Comparison of ENCODE assay signal across 21 mouse cellular contexts in the genomic region with DNA sequence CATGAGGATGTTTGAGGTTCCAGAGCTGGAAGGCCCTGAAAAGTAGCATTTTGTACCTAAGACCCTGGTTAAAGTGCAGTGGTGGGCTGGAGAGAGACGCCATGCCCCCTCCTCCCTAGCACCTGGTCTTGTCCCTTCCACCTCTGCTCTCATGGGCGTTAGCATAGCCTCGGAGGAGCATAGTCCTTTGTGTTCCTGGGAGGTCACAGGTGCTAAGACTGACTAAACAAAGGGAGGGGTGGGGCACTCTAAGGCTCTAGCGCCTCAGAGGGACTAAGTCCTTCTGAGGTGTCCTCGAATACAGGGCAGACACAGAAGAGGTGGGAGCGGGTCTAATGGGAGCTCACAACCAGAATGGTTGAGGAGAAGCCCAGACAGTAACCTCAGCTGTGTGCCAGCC. TPM values are rescaled to one million over a fixed set of nuclear protein-coding genes. Genes with fewer than 3 reads are reported as not detected.
DNase-seq lines count a peak whose midpoint lies in the region; ATAC-seq and TF ChIP-seq lines count a peak whose summit lies in the region.
"Had no signal": no experiment of that assay in that cellular context is flagged by ENCODE, and none has a peak within 500 bp of the region (broad histone marks: within the 10 kb centered on the region; RNA-seq: fewer than 3 reads in every experiment).

No protein-coding gene starts in this region.

- no peak overlapping the region for H3K27ac ChIP-seq in limb, embryonic 13.5 days
- no peak overlapping the region for H3K27ac ChIP-seq in limb, embryonic 10.5 days
- no peak overlapping the region; the same call in 1 of the 2 replicates for H3K27ac ChIP-seq in ES-E14 (ENCODE audit: insufficient read depth, low read depth, low read length, poor library complexity, severe bottlenecking)
- no peak overlapping the region for H3K27ac ChIP-seq in stomach, postnatal 0 days (replicated peaks)
- H3K27ac ChIP-seq: embryonic facial prominence, embryonic 12.5 days; forebrain, embryonic 15.5 days; heart, embryonic 15.5 days; hindbrain, embryonic 10.5 days; hindbrain, embryonic 14.5 days had no signal

- ATAC-seq in limb, embryonic 13.5 days (ENCODE audit: low FRiP score, low read depth), result no peak
- ATAC-seq in stomach, postnatal 0 days (ENCODE audit: low FRiP score, low TSS enrichment), result 0 out of 2 replicates have a peak, but pooled peaks have one; percentile 10
- ATAC-seq: forebrain, embryonic 15.5 days; Patski had no signal

- intact Hi-C loops in heart, postnatal 14 days (cut with DNase I), result no loop called here

- H3K4me1 ChIP-seq in limb, embryonic 13.5 days, result no peaks in the 10 kb centered on the region
- no peaks in the 10 kb centered on the region for H3K4me1 ChIP-seq in limb, embryonic 10.5 days
- H3K4me1 ChIP-seq in E14TG2a.4 (replicated peaks; ENCODE audit: low read depth, low read length), result peaks cover 69% of the 10 kb centered on the region
- peaks cover 8 to 32% of the 10 kb centered on the region in 2 experiments; a peak in 3 of 4 replicates for H3K4me1 ChIP-seq in ES-E14 (ENCODE audit: control insufficient read depth in 2 of 2, insufficient read depth in 2 of 2, low read length in 2 of 2, poor library complexity in 1 of 2)
- no peaks in the 10 kb centered on the region for H3K4me1 ChIP-seq in stomach, postnatal 0 days (replicated peaks; ENCODE audit: control insufficient read depth, insufficient read depth)
- H3K4me1 ChIP-seq: embryonic facial prominence, embryonic 12.5 days; forebrain, embryonic 15.5 days; heart, embryonic 15.5 days had no signal

- H3K4me3 ChIP-seq in limb, embryonic 13.5 days, result no peak overlapping the region
- no peak overlapping the region for H3K4me3 ChIP-seq in limb, embryonic 10.5 days
- peak overlapping the region; percentile 48 for H3K4me3 ChIP-seq in E14TG2a.4 (replicated peaks; ENCODE audit: low read length)
- H3K4me3 ChIP-seq in ES-E14 (ENCODE audit: insufficient read depth in 1 of 2, low read depth in 1 of 2, low read length in 2 of 2, poor library complexity in 1 of 2, severe bottlenecking in 1 of 2), result 0 out of 4 replicates have a peak overlapping the region, but pooled peaks of 1 of the 2 experiments have one; percentile 4
- H3K4me3 ChIP-seq in stomach, postnatal 0 days (ENCODE audit: low read depth, low read length), result no peak overlapping the region
- H3K4me3 ChIP-seq: embryonic facial prominence, embryonic 12.5 days; forebrain, embryonic 15.5 days; heart, embryonic 15.5 days; hindbrain, embryonic 10.5 days had no signal

- H3K36me3 ChIP-seq in limb, embryonic 13.5 days, result peaks cover 36% of the 10 kb centered on the region
- H3K36me3 ChIP-seq in limb, embryonic 10.5 days, result peaks cover 28% of the 10 kb centered on the region
- H3K36me3 ChIP-seq in E14TG2a.4 (ENCODE audit: insufficient read depth, low read length), result no peaks in the 10 kb centered on the region
- H3K36me3 ChIP-seq in ES-E14 (ENCODE audit: control insufficient read depth, insufficient read depth, low read length, poor library complexity, severe bottlenecking), result no peaks in the 10 kb centered on the region
- H3K36me3 ChIP-seq in stomach, postnatal 0 days (ENCODE audit: control insufficient read depth, insufficient read depth, low read length), result peaks cover 3% of the 10 kb centered on the region; the same call in 1 of the 2 replicates
- H3K36me3 ChIP-seq: heart, embryonic 15.5 days had no signal

- in situ Hi-C loops in ES-E14 (cut with MboI; ENCODE audit: low sequenced_read_pairs in 2 of 2, unreplicated experiment in 2 of 2), result no loop called here

- DNase-seq in limb, embryonic 10.5 days (ENCODE audit: low spot score), result no peak
- DNase-seq in ES-E14 (ENCODE audit: low read depth, low spot score), result peak; percentile 70
- no peak for DNase-seq in stomach, postnatal 0 days (ENCODE audit: low spot score)
- no peak for DNase-seq in spleen, postnatal 36 days (ENCODE audit: low spot score in 2 of 2)
- DNase-seq in heart, postnatal 14 days, result no peak
- DNase-seq: adrenal gland, postnatal 10 days; cerebellum, adult 11-12 months; cerebellum, adult 9-10 months; cerebellum, postnatal 25 days; gastrocnemius, postnatal 10 days; heart, adult 18-20 months had no signal

- TF ChIP-seq EP300 in stomach, postnatal 0 days (optimal IDR thresholded peaks at IDR 0.05), result no peak

- 16% methylated on average over 6 of the region's 6 CpGs for WGBS in limb, embryonic 13.5 days
- WGBS in limb, embryonic 10.5 days, result 19% methylated on average over 6 of the region's 6 CpGs
- WGBS in stomach, postnatal 0 days, result 18% methylated on average over 6 of the region's 6 CpGs

- H3K9ac ChIP-seq in limb, embryonic 13.5 days, result peak overlapping the region; percentile 3; the same call in 1 of the 2 replicates
- no peak overlapping the region for H3K9ac ChIP-seq in ES-E14 (ENCODE audit: insufficient read depth, low read depth, low read length, poor library complexity, severe bottlenecking)
- no peak overlapping the region for H3K9ac ChIP-seq in stomach, postnatal 0 days (ENCODE audit: low read length)
- H3K9ac ChIP-seq: embryonic facial prominence, embryonic 12.5 days; forebrain, embryonic 15.5 days; heart, embryonic 15.5 days; hindbrain, embryonic 14.5 days had no signal

- no peaks in the 10 kb centered on the region for H3K9me3 ChIP-seq in limb, embryonic 13.5 days
- no peaks in the 10 kb centered on the region for H3K9me3 ChIP-seq in limb, embryonic 10.5 days (replicated peaks)
- H3K9me3 ChIP-seq in E14TG2a.4 (ENCODE audit: low read length), result no peaks in the 10 kb centered on the region
- no peaks in the 10 kb centered on the region for H3K9me3 ChIP-seq in ES-E14 (ENCODE audit: control insufficient read depth, insufficient read depth, low read depth, low read length)
- H3K9me3 ChIP-seq in stomach, postnatal 0 days (ENCODE audit: control insufficient read depth, low read length), result no peaks in the 10 kb centered on the region
- H3K9me3 ChIP-seq: embryonic facial prominence, embryonic 12.5 days; forebrain, embryonic 15.5 days; heart, embryonic 15.5 days; hindbrain, embryonic 10.5 days had no signal

- H3K4me2 ChIP-seq in limb, embryonic 13.5 days (replicated peaks), result no peak overlapping the region
- H3K4me2 ChIP-seq in stomach, postnatal 0 days (replicated peaks; ENCODE audit: low read depth), result no peak overlapping the region
- H3K4me2 ChIP-seq: embryonic facial prominence, embryonic 12.5 days; forebrain, embryonic 15.5 days; heart, embryonic 11.5 days; heart, embryonic 15.5 days; hindbrain, embryonic 14.5 days had no signal

- H3K27me3 ChIP-seq in limb, embryonic 13.5 days, result no peaks in the 10 kb centered on the region
- no peaks in the 10 kb centered on the region for H3K27me3 ChIP-seq in limb, embryonic 10.5 days (ENCODE audit: low read depth, poor library complexity, severe bottlenecking)
- peaks cover 35% of the 10 kb centered on the region for H3K27me3 ChIP-seq in E14TG2a.4 (ENCODE audit: insufficient read depth, low read length)
- no peaks in the 10 kb centered on the region for H3K27me3 ChIP-seq in stomach, postnatal 0 days (ENCODE audit: control insufficient read depth, insufficient read depth, low read length)
- H3K27me3 ChIP-seq: CH12.LX; embryonic facial prominence, embryonic 12.5 days; heart, embryonic 15.5 days; Patski had no signal

- TF ChIP-seq CTCF in E14TG2a.4 (conservative IDR thresholded peaks at IDR 0.05; ENCODE audit: low read length), result no peak
- TF ChIP-seq CTCF in stomach, postnatal 0 days (IDR thresholded peaks at IDR 0.05; ENCODE audit: low read depth), result no peak

TF ChIP-seq in ES-E14, 5 proteins besides CTCF, POLR2A, EP300 and RAD21:
- TF ChIP-seq CHD2 (IDR thresholded peaks at IDR 0.05; ENCODE audit: low read depth, low read length) (no peak), ZC3H11A (IDR thresholded peaks at IDR 0.05; ENCODE audit: borderline replicate concordance, low read depth, low read length) (no peak), HCFC1 (IDR thresholded peaks at IDR 0.05; ENCODE audit: borderline replicate concordance, insufficient read depth, low read length) (no peak), MAFK (IDR thresholded peaks at IDR 0.05; ENCODE audit: insufficient read depth, low read depth, low read length) (no peak), ZNF384 (IDR thresholded peaks at IDR 0.05; ENCODE audit: low read depth, low read length) (no peak)
TF ChIP-seq in ES-E14: peak in this region for 0.

RNA-seq across cellular contexts. Expression of a gene that starts 5.0 kb away (rescaled TPM):
- polyA plus RNA-seq in limb, embryonic 13.5 days (2015; fragmentation: Nextera tagmentation; extraction: Ambion mirVana), result 752 and 768 TPM in 2 replicates
- polyA plus RNA-seq in limb, embryonic 10.5 days (2016; fragmentation: Nextera tagmentation; extraction: Ambion mirVana), result 592 and 676 TPM in 2 replicates
- 1,660 and 1,982 TPM in 2 replicates for total RNA-seq in ES-E14 (2012; rRNA removed)
- 781 and 811 TPM in 2 replicates for polyA plus RNA-seq in stomach, postnatal 0 days (2015; fragmentation: Nextera tagmentation; extraction: Ambion mirVana)
- 100 to 1,000 TPM; 264 to 297 TPM for total RNA-seq in heart, postnatal 14 days (2021)

RNA-seq across cellular contexts. Expression of a gene that starts 14.2 kb away (rescaled TPM):
- polyA plus RNA-seq in limb, embryonic 13.5 days (2015; fragmentation: Nextera tagmentation; extraction: Ambion mirVana), result 5.1 and 5.2 TPM in 2 replicates
- polyA plus RNA-seq in limb, embryonic 10.5 days (2016; fragmentation: Nextera tagmentation; extraction: Ambion mirVana), result 2.4 and 2.9 TPM in 2 replicates
- total RNA-seq in ES-E14 (2012; rRNA removed), result 1.4 and 1.9 TPM in 2 replicates
- 1.6 and 1.7 TPM in 2 replicates for polyA plus RNA-seq in stomach, postnatal 0 days (2015; fragmentation: Nextera tagmentation; extraction: Ambion mirVana)
- 1 to 10 TPM; 1.3 to 1.5 TPM for total RNA-seq in heart, postnatal 14 days (2021)

RNA-seq across cellular contexts. Expression of a gene that starts 42.1 kb away (rescaled TPM):
- polyA plus RNA-seq in limb, embryonic 13.5 days (2015; fragmentation: Nextera tagmentation; extraction: Ambion mirVana), result 14.5 and 17.5 TPM in 2 replicates
- 3.2 and 5.3 TPM in 2 replicates for polyA plus RNA-seq in limb, embryonic 10.5 days (2016; fragmentation: Nextera tagmentation; extraction: Ambion mirVana)
- total RNA-seq in ES-E14 (2012; rRNA removed), result 24.9 and 30.3 TPM in 2 replicates
- 18.6 and 18.9 TPM in 2 replicates for polyA plus RNA-seq in stomach, postnatal 0 days (2015; fragmentation: Nextera tagmentation; extraction: Ambion mirVana)
- 1 to 10 TPM; 6.8 to 7.8 TPM for total RNA-seq in heart, postnatal 14 days (2021)

RNA-seq across cellular contexts. Expression of a gene that starts 42.3 kb away (rescaled TPM):
- 22.0 TPM in 2 replicates for polyA plus RNA-seq in limb, embryonic 13.5 days (2015; fragmentation: Nextera tagmentation; extraction: Ambion mirVana)
- 11.3 and 12.5 TPM in 2 replicates for polyA plus RNA-seq in limb, embryonic 10.5 days (2016; fragmentation: Nextera tagmentation; extraction: Ambion mirVana)
- total RNA-seq in ES-E14 (2012; rRNA removed), result 7.0 and 7.4 TPM in 2 replicates
- 20.3 and 21.4 TPM in 2 replicates for polyA plus RNA-seq in stomach, postnatal 0 days (2015; fragmentation: Nextera tagmentation; extraction: Ambion mirVana)
- total RNA-seq in heart, postnatal 14 days (2021), result 10 to 100 TPM; 17.3 to 17.4 TPM
